Mouse (Mus musculus) right cerebral cortex, postnatal 14 days (tissue): ENCODE results near the gene Accsl.

ENCODE experiments used
- DNase-seq: peaks from one replicate; pipeline ENCODE4 v3.0.0; 2022

The Accsl gene

DNA sequence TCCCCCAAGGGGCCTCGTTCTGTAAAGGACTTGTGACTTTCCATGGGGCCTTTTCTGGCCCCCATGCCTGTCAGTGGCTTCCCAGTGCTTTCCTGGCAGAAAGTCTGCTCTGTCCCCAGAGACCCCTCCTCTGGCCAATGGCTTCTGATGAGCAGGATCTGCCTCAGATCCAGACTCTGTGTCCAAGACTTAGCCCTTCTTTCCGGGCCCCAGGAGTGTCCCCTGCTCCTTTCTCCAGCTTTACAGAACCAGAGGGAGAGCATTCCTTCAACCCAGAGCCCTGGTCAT is 5.2 kb upstream of the Accsl start:
- no peak for DNase-seq

DNA sequence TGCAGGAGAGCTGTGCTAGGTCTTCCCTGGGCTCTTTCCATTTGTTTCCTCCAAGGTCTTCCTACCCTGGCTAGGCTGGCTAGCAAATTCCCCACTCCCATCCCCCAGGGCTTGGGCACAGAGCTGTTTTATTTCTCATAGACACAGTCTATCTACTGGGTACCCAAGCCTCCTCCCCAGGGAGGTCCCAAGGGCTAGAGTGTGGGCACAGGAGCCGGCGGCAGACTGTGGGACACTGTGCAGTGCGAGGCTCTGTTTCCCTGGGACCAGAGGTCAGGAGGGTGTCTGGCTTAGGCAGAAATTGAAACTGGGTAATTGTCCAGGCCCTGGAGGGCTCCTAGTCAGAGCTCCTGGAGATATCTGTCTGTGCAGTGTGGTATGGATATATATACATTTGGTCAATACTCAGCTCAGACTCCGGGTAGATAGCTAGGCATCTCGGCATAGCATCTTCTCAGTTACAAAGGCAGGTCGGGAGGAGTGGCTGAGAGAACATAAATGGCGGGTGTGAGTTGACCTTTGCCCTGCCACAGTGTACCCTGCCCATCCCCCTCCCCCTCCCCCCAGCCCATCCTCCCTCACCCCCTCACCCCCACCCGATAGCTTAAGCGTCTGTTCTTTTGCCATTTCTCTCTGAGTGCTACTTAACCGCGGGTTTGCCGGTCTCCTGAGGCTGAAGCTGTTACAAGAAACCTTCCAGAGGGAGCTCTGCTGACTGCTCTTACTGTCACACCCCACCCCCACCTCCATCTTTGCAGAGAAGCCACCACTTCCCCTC is 4.7 kb upstream of the Accsl start:
- DNase-seq, result no peak

DNA sequence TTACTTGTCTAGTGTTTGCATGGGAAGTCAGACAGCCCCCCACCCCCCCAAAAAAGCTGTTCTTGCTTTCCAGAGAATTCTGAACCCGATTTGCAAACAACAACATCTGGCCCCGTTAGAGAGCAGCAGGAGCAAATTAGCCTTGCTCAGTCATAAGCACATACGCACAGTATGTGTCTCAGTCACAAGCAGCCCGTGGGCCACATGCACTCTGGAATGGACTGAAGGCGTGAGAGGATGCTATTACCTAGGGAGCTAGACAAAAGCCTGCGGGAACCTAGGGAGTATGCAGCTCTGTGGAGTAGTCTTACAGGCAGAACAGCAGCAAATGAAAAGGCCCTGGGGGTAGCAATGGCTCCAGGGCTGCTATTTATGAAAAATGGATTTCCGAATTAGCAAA is 3.3 kb upstream of the Accsl start:
- no peak for DNase-seq

DNA sequence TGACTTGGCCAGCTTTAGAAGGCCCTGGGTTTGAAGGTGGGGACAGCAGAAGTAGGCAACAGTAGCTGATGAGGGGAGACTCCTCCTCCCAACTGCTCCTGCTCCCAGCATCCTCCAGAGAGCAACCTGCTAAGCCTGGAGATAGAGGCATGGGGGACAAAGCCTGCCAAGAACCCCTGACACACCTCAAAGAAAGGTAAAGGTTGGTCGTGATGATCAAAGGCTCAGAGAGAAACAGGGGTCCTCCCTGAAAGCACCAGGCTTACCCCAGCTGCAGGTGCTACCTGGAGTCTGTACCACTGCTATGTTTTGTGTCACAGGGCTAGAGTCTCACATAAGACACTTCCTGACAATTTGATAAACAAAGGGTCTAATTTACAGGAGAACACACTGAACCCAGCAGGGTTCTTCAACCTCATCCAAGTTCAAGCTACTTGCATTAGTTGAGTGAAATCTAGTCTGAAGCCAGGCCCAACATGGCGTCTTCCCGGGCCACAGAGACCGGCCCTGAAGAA is 2.5 kb upstream of the Accsl start:
- DNase-seq, result no peak

DNA sequence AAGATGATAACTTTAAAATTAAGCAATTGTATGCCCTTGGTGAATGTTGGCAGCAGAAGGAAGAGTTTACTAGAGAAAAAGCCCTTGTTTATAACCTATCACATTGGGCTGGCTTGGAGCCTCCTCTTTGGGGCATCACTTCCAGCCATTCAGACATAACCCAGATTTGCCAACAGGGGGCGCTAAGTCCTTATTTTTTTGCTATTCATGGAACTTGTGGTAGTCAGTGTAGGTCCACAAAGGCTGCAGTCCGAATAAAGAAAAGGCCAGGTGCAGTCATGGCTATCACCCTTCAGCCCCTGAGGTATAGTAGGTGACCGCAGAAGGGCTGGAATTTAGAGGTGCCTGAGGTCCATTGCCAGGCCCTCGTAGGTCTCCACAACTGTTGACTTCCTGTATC is 1.9 kb upstream of the Accsl start:
- DNase-seq, result peak; percentile 70

DNA sequence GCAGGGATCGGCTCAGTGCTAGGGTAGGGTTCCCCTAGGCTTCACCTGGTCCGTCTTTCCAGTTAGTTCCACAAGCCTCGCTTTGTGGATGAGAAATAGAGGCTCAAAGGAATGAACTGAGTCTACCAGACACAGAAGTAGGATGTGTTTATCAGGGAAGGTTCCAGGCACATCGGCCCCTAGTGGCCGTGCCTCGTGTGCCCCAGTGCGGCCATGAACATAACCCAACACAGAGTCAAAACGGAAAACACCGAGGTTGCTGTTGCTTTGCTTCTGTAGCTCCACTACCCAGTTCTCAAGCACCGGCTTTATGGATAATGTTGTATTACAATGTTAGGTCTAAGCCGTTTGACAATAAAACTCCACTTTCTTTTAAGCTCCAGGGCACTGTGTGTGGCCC is 391 bp downstream of the Accsl start:
- DNase-seq, result no peak

DNA sequence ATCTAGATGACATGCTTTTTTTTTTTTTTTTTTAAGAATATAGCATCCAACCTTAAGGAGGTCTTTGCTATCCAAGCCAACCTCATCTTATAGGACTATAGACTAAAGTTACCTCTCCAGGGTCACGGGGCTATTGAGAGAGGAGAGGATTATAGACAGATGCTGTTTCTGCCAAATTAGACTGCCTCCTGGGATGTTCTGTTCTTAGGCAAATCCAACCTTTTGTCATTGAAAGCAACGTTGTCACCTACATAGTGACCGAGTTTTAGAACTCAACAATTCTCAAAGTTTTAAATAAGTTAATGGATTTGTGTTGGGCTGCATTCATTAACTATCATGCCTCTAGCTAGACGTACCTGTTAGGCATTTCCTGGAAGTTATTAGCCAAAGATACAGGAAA is 5.7 kb downstream of the Accsl start:
- DNase-seq, result no peak

DNA sequence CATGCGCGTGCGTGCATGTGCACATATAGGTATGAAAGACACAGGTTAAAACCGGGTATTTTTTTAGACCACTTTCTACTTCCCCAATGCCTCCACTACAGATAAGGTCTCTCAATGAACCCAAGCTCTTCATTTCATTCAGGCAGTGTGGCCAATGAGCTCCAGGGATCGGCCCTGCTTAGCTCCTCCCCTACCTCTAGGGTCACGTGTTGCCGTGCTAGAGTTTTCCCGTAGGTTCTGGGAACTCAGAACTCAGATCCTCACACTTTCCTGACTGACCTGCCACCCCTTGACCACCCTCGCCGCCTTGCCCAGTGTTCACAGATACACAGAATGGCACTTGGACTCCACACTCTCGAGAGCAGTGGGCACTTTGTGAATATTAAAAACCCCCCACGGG is 10.1 kb downstream of the Accsl start:
- DNase-seq, result no peak

DNA sequence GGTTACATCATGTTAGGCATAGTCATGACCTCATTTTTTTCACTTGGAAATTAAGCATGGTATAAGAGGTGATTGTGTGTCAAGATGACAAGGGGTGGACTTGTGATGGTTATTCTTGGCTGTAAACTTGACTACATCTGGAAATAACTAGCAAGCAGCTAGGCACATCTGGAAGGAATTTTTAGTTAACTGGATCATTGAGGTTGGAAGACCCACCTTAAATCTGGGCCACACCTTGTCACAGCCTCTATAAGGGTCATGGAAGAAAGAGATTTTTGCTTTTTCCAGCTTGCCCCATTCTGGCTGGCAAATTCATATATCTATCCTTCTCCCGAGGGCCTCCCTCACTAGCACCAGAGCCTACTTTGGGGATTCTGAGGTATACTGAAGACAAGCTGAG is 17.7 kb downstream of the Accsl start:
- DNase-seq, result no peak

DNA sequence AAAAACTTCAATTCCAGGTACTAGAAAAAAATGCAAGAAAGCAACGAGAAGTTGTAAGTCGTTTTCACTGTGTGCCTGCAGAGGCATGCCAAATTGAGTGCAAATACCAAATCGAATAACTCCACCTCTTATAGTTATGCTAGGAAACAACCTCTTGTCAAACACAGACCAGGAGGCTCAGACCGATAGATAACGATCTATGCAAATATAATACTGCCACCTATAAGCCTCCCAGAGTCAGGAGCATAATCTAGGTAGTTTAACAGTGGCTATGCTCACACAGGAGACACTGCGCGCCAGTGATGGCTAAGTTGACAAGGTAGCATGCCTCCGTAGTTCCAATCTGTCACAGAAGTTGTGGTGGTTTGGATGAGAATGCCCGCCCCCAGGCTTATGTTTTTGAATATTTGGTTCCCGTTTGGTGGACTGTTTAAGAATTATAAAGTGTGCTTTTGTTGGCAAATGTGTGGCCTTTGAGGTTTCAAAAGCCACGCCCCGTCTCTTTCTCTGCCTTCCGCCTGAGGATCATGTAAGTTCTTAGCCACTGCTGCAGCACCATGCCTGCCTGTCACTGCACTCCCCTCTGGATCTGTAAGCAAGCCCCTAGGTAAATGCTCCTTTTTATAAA is 18.5 kb downstream of the Accsl start:
- no peak for DNase-seq

DNA sequence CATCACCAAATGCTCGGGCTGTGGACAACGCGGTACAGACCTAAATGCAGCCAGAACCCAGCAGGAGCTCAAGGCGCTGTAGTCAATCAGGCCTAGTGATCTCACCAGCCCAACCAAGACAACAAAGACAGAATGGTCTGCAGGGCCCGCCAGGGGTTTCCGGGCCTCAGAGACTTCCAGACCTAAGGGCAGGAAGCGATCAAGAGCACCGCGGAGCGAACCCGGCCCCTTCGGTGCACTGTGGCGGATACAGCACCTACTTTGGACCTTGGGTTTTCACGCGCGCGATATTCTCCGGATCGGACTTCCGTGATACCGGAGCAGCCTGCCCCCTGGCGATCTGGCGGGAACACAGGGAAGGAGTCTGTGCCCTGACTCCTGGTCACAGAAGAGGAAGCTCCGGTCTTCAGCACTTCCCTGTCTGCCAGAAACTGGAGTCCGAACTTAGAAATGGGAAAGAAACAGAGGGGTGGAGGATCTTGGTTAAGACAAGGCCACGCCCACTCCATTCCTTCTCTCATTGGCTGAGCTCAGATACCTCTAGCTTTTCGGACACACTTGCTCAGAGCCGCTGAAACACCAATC is 19.4 kb downstream of the Accsl start, which contains the start of gene Accs:
Gene Accs (minus strand): TSS at position 439 of the 585 bp plus-strand sequence.
- peak; percentile 55 for DNase-seq

DNA sequence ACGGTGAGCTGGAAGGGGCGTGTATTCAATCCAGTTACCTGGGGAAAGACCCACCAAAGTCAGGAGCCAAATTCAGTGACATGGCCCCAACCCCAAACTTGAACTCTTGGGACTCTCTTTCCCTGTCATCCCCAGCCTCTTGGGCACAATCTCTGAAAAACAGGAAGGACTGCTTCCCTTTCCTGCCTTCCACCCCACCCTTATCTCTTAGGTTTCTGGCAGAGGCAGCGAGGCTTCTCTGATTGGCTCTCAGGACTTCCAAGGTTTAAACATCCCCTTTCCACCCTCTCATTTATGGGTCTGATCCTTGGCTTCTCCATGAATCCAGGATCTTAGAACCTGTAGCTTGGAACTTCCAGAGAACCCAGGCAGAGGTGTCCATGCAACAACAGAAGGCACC is 27.6 kb downstream of the Accsl start:
- DNase-seq, result no peak

DNA sequence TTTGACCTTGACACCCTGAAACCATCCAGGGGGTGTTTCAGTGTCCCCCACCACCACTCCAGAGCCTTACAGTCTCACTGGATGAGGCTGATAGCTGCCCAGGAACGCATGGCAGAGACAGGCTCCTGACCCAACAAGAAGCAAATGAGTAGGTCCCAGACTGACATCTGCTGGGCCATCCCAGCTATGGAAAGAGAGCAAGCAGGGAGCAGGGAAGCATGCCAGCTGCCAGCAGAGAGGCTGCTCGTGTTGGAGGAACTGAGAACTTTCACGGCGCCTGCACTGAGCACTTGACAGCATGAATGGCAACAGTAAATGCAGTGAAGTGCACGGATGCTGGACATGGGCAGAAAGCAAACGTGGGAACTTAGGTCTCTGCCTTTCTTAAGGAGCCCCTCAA is 28.8 kb downstream of the Accsl start:
- DNase-seq, result peak; percentile 29

DNA sequence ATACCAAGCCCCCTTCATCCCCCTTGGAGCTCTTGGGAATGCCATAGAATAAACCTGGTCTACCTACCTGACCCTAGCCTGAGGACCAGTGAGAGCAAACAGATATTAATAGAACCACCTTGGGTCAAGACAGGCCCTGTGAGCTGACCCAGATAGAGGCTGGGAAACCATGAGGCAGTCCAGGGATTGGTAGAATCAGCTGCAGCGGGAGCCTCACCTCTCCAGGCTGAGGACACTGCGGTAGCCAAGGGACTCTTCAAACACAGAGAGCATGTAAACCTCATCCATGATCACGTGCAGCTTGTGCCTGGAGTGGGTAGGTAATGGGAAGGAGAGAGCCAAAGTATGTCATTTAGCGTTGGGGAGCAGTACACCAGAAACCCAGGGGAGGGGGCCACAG is 30.0 kb downstream of the Accsl start:
- no peak for DNase-seq

DNA sequence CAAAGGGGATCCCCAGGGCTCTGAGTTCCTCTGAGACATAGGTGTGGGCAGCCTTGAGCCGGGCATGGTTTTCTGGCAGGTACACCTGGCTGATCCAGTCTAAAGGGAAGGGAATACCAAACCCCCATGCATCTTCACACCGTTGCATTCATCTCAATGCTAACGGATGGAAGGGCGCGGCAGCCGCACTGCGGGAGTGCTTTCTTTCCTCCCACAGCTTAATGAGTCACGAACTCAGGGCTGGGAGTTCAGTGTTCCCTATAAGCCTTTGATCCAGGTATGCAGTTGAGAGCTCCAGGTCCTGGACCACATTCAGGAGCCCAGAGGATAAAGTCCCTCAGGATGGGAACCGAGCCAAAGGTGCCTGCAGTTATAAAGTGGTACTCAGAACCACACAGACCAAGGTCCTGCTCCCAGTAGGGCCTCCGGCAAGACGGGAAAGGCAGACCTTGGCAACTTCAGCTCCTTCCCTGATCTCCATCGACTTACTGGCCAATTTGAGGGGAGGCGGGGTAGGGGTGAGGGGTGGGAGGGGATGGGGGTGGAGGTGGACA is 32.6 kb downstream of the Accsl start:
- DNase-seq, result no peak

DNA sequence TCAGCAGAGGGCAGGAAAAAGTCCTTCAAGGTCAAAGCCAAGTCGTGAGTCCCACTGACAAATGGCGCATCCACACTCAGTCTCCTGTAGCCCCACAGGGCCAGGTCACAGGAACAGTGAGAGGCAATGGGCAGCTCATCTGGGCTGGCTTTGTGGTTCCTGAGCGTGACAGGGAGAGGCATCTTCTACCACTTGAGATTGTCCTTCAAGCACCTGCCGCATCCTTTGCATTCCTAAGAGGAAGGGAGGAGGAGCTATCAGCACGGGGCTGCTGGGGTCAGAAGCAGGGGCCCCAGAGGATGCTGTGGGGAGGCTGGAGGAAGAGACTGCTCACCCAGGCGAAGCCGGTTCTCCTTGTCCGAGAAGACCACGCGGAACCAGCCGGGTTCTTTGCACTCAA is 33.4 kb downstream of the Accsl start:
- DNase-seq, result no peak

DNA sequence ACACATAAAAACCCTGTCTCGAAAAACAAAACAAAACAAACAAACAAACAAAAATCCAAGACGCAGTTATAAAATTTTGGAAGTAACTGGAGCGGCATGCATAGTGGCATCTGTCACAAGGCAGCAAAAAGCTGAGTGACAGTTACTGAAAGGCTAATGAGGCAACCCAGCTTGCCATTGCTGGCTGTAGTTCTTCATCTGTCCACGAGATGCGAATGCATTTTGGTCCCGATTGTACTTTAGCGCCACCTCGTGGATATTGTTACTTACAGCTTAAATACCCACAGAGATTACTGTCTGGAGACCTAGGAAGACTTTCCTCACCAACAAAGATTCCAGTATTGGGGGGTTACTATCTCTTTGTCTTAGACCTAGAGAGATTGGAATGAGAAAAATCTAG is 45.4 kb downstream of the Accsl start:
- peak; percentile 54 for DNase-seq

DNA sequence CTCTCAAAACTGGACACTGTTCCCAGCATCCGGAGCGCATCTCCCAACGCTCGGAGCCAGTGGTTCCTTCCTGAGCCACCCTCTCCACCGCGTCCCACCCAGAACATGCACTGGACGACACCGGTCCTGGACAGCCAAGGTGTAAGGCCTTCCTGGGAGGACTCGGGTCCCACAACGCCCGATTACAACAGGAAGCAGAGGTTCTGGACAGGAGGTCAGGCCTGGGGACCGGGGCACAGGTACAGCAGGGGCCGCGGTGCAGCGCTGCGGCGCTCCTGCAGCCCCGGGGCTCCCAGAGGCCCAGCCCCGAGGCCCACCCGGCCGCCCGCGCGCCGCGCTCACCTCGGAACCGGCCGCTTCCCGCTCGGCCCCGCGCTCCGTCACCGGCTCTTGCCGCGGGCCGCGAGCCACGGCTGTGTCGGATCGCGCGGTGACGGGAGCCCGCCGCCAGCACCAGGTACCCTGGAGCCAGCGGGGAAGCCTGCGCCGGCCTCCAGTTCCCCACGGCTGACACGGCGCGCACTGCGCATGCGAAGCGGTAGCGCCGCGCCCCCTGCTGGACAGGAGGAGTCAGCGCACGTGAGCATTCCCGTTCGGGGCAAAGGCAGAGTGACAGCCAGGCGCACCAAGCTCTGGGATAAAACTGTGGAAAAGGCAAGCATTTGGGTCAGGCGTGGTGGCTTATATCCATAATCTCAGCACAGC is 46.8 kb downstream of the Accsl start, which contains the start of gene Ext2:
Gene Ext2 (minus strand): TSS at position 524 of the 705 bp plus-strand sequence.
- peak; percentile 94 for DNase-seq

DNA sequence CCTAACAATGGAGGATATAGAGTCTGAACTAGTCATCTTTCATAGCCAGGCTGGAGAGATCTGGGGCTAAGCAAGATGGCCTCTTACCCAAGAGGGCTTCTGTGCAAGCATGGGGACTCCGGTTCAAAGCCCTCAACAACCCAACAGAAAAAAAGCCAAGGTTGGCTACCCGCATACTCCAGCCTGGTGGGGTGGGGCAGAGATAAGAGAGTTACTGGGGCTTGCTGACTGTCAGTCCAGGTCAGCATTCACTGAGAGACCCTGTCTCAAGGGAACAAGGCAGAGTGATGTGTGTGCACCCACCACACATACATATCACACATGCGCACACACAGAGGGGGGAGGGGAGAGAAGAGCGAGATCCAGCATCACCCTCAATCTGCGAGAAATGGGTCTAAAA is 51.2 kb downstream of the Accsl start:
- no peak for DNase-seq

DNA sequence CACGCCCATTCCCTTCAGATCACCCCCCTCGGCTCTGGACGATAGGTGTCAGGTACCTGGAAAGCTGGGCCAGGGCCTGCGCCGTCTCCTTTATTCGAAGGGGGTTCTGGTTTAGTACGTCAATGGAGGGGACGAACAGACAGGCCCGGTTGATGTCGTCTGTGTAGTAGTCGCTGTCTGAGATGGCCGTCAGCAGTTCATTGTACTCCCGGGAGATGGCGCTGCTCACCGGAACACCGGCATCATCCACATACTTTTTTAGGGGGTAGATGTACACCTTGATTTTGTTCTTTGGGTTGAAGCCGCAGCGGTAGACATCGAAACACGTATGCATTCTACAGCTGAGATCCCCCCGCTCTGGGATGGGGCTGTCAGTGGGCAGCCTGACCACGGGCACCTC is 55.6 kb downstream of the Accsl start:
- DNase-seq, result no peak

DNA sequence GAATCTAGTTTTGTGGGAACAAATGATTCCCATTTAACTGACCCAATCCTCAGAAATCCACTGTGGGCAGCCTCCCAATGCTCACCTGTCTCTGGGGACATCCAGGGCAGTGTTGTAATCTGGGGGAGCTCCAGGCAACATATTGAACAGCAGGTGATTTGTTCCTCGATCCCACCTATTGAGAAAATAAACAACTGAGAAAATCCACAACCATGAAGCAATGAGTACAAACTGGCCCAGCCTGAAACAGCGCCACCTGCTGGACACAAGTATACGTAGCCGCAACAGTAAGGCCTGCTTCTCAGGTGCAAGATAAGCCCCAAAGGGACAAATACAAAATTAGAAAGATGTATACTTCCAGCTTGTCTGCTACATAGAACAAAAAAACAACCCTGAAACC is 57.1 kb downstream of the Accsl start:
- DNase-seq, result peak; percentile 81

DNA sequence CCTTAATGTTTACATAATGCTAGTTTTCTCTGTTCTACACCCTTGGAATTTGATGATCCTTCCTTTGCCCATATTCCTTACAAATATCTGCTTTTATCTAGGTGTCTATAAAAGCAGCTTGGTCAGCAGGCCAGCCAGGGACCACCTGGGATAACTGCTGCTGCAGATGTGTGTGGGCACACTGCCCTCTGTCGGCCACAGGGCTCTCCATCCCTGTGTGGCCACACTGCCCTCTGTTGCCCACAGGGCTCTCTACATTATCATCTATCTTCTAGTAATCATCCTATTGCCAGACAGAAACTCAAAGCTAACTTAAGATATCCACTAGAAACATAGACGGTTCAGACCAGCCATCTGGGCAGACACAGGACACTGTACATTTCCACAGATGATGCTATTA is 59.0 kb downstream of the Accsl start:
- DNase-seq, result peak; percentile 40

DNA sequence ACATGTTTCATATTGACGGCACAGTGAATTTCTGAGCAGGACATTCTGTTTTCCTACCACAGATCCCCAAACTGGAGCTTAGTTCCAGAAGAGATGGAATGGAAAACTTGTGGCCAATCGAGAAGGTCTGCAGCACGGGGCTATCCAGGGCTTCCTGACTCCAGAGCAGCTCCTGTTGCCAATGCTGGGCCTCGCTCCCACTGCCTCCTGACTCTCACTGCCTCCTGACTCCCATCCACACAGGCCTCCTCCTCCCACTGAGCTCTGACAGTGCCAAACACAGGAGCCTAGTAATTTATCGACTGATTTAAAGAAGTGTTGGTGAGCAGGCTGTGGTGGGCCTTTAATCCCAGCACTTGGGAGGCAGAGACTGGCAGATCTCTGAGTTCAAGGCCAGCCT is 60.9 kb downstream of the Accsl start:
- DNase-seq, result no peak
